Mouse (Mus musculus) thymus, postnatal 4 days (tissue): ENCODE measurements around the gene Pfdn6.

Experiments
- DNase-seq: peaks from one replicate; pipeline ENCODE4 v3.0.0; 2021

The Pfdn6 gene

GRCm38 (mm10) chr17:33940206-33940805, at the start of gene Pfdn6, which contains the start of gene Wdr46:
TSS of gene Pfdn6 (minus strand) at chr17:33940343.
TSS of gene Wdr46 (plus strand) at chr17:33940660.
- peak; percentile 93 for DNase-seq

- DNase-seq, result peak; percentile 89
These were observed 42.0 kb upstream of the Pfdn6 start for GRCm38 (mm10) chr17:33982136-33982535.

- DNase-seq, result peak; percentile 90
These were observed 41.2 kb upstream of the Pfdn6 start for GRCm38 (mm10) chr17:33981192-33981909.

- no peak for DNase-seq
These were observed 40.3 kb upstream of the Pfdn6 start for GRCm38 (mm10) chr17:33980181-33981035.

- no peak for DNase-seq
These were observed 39.4 kb upstream of the Pfdn6 start for GRCm38 (mm10) chr17:33979512-33980050.

- peak; percentile 62 for DNase-seq
These were observed 38.5 kb upstream of the Pfdn6 start for GRCm38 (mm10) chr17:33978631-33979031.

- DNase-seq, result peak; percentile 20
These were observed 37.9 kb upstream of the Pfdn6 start for GRCm38 (mm10) chr17:33977861-33978557.

GRCm38 (mm10) chr17:33973572-33973971, 33.4 kb upstream of the Pfdn6 start:
- DNase-seq, result no peak

GRCm38 (mm10) chr17:33972691-33973090, 32.5 kb upstream of the Pfdn6 start:
- DNase-seq, result peak; percentile 61

GRCm38 (mm10) chr17:33969394-33969793, 29.3 kb upstream of the Pfdn6 start:
- DNase-seq, result peak; percentile 64

- DNase-seq, result peak; percentile 57
These were observed 28.8 kb upstream of the Pfdn6 start for GRCm38 (mm10) chr17:33968927-33969326.

GRCm38 (mm10) chr17:33968489-33968888, 28.3 kb upstream of the Pfdn6 start:
- peak; percentile 82 for DNase-seq

- no peak for DNase-seq
These were observed 25.9 kb upstream of the Pfdn6 start for GRCm38 (mm10) chr17:33965846-33966550.

GRCm38 (mm10) chr17:33965082-33965845, 25.1 kb upstream of the Pfdn6 start:
- DNase-seq, result no peak

GRCm38 (mm10) chr17:33962876-33963275, 22.7 kb upstream of the Pfdn6 start:
- DNase-seq, result no peak

GRCm38 (mm10) chr17:33959948-33960347, 19.8 kb upstream of the Pfdn6 start:
- DNase-seq, result no peak

- no peak for DNase-seq
These were observed 19.0 kb upstream of the Pfdn6 start for GRCm38 (mm10) chr17:33959135-33959534.

GRCm38 (mm10) chr17:33958451-33958850, 18.3 kb upstream of the Pfdn6 start:
- no peak for DNase-seq

GRCm38 (mm10) chr17:33957493-33957892, 17.4 kb upstream of the Pfdn6 start:
- no peak for DNase-seq

GRCm38 (mm10) chr17:33956336-33956735, 16.2 kb upstream of the Pfdn6 start:
- DNase-seq, result no peak
